Mouse (Mus musculus): ENCODE data around the gene Rbm47. TPM values are rescaled to one million over a fixed set of nuclear protein-coding genes. Genes with fewer than 3 reads are reported as not detected.
"Not testable (repeated sequence)": the region's sequence is repeated elsewhere in the genome, so short reads cannot be mapped to it uniquely, and the experiment has no call there.

Rbm47 gene
- polyA plus RNA-seq, 2 experiments from 2014 or later = 0.42 to 1.2 TPM

DNA sequence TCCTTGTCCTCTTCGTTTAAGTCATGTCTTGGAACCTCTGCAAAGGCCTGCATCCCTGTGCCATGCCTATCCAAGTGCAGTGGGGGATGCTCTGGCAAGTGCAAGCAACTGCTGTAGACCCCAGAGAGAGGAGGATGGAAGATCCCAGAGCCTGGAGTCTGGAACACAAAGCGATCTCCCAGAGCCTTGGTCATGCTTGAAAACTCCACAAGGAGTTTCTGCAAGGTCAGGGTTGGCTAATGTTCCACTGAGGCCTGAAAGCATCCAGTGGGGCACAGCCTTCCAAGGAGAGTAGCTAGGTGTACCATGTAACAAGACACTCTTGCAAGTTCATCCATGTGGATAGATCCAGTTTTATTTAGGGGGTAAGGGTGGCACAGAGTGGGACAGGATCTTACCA, 158.5 kb downstream of the Rbm47 start:
- ATAC-seq = no peak

GRCm38 (mm10) chr5:66013999-66014398, 158.9 kb downstream of the Rbm47 start:
- ATAC-seq = no peak

DNA sequence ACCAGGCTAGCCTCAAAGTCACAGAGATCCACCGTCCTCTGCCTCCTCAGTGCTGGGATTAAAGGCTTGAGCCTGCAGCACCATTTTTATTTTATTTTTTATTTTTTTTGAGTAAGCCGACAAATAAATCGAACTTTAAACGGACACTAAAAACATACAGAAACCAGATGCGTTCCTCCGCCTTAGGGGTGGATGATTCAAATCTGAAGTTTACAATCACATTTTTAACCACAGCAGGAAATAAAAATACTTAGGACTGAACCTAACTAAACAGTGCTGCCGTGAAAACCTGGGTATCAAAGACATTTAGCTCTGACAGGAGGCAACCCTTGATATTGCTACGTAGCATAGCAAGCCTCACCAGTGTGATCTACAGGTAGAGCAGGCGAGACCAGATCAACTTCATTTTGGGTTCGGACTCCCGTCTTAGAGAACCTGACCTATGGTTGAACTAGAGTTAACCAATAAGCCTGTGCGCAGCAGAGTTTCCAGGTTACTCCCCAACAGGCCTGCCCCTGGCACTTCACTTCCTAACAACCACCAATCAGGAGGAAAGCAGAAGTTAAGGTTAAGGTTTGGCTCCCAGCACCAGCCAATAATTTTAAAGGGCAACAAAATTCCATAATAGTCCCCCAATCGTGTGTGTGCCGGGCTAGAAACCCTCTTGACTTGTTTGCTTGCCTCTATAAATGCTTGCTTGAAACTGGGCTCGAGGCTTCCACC, 164.5 kb downstream of the Rbm47 start:
- peak; percentile 61 for ATAC-seq

DNA sequence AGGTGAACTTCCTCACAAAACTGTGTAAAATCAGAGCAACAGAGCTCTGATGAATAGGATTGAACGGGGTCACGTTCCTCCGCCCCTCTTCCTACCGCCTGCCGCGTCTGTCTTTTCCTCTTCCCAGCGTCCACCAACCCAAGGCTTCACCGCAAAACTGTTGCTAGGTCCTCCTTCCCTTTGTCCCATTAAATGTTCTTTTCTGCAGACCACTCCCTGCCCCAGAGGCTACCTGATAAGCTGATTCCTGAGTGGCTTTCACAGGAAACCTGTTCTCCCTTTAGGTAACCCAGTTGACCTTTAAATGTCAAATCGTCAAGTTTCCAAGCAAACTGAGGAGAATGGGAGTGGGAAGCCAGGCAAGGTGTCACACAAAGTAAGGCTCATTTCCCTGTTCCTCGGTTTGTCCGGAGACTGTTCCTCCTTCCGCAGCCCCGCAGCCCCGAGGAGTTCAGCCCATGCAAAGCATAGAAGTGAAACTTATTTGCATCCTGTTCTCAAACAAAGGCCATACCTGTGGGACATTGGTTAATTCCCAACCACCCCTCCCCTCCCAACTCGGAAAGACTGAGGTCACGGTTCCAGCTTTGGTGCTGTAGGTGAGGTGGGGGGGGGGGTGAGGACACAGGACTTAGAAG, 167.8 kb downstream of the Rbm47 start:
- no peak for ATAC-seq

DNA sequence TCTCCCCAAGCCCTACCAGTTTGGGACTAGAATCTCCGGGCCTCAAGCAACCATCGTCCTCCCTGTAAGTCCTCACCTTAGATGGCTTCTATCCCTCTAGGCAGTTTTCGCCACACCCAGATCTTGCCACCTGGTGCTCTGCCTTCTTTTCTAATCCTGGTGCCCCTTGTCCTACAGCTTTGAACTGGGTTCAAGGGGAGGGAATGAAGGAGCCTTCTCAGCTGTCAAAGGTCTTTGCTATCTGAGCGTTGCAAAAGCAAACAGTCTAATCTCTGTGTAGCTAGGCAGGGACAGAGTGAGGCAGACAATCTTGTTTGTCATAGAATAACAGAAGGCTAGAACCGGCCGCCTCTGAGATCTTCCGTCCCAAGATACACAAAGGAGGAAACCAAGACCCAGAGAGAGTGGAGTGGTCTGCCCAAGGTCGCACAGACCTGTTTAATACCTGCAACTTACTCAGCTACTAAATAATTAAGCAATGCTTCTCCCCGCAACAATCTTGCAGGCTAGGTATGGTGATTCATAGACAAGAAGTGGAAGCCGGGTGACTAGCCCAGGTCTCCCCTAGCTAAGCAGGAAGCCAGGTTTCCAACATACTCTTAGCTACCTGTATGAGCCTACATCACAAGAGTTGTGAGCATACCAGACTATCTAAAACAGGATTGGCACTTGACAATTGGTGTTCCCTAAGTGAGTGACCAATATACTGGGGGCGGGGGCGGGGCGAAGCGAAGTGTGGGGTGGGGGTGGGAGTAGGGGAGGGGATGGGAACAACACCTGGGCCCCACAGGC, 168.6 kb downstream of the Rbm47 start, which contains the start of gene 9130230L23Rik:
Gene 9130230L23Rik, minus strand, starts transcription at position 152 of the 792 bp plus-strand sequence.
- ATAC-seq = no peak

- no peak for ATAC-seq
These were observed 171.7 kb downstream of the Rbm47 start for GRCm38 (mm10) chr5:66001232-66001631.

DNA sequence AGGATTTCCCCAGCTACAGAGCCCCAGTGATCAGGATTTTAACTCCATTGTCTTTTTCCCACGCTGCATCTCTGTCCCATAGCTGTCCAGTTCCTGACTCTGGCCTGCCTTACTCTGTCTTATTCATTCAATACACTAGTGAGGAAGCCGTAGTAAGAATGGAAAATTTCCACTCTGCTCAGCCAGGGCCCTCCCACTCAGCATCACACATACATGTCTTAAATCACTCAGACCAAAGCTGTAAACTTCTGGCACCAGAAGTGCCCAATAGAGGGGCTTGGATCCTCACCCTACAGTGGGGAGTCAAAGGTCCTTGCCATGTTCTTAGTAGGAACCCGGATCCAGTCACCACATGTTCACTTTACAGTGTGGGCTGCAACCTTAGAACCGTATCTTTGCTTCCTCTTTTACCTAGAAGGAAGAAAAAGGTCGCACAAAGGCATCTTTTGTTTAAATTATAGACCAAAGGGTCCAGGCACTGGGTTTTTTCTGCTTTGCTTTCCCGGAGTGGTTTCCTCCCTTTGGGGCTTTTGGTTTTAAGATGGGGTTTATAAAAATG, 172.3 kb downstream of the Rbm47 start:
- ATAC-seq = no peak

- no peak for ATAC-seq
These were observed 172.8 kb downstream of the Rbm47 start for GRCm38 (mm10) chr5:66000074-66000473.

GRCm38 (mm10) chr5:65999106-65999505, 173.8 kb downstream of the Rbm47 start:
- no peak for ATAC-seq

DNA sequence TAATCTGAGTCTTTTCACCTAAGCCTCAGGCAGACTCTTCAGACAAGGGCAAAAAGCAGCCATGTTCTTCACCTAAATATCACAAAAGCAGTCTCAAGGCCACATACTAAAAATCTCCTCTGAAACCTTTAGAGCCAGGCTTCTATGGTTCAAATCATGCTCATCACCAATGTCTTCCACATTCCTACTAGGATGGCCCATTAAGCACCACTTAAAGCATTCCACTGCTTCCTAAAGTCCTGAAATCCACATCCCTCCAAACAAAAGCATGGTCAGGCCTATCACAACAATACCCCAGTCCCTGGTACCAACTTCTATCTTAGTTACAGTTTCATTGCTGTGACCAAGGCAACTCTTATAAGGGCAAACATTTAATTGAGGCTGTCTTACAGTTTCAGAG, 175.1 kb downstream of the Rbm47 start:
- no peak for ATAC-seq

GRCm38 (mm10) chr5:65994643-65995042, 178.3 kb downstream of the Rbm47 start:
- no peak for ATAC-seq

DNA sequence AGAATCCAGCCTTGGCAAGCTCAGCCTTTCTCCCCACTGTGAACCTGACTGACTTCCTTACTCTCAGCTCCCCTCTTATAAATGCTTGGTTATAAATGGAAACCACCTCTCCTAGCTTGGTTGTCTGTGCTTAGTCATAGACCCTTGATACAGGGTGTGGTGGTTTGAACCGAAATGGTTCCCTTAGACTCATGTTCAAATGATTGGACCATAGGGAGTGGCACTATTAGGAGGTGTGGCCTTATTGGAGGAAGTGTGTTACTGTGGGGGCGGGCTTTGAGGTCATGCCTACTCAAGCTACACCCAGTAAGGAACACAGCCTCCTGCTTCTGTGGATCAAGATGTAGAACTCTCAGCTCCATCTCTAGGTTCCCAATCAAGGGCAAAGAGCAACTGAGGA, 181.7 kb downstream of the Rbm47 start:
- ATAC-seq = peak; percentile 32

DNA sequence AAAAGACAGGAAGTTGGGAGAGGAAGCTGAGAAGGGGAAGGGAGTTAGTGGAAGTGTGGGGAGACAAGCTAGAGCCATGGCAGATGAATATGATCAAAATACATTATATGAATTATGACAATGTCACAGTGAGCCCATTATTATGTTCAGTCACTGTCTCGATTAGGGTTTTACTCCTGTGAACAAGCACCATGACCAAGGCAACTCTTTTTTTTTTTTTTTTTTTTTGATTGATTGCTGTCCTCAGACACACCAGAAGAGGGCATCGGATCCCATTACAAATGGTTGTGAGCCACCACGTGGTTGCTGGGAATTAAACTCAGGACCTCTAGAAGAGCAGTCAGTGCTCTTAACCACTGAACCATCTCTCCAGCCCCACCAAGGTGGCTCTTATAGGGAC, 185.9 kb downstream of the Rbm47 start:
- ATAC-seq = not testable (repeated sequence)

DNA sequence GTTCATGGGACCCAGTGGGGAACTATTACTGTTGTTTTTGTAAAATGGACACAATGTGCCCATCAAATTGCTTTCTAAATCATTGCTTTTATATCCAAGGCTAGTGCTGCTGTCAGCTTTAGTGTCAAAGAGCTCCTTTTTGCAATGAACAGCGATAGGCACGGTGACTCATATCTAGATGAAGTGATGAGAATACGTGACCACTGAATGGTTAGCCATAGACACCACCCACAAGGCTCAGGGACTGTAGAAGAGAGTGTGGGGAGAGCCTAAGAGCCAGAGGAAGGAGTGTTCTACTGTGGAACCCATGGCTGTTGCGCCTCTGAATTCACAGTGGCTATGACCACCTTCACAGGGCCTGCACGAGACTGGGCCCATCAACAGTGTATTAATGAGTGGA, 186.5 kb downstream of the Rbm47 start:
- no peak for ATAC-seq

- no peak for ATAC-seq
These were observed 197.2 kb downstream of the Rbm47 start for GRCm38 (mm10) chr5:65975731-65976130.

- ATAC-seq = no peak
These were observed 199.7 kb downstream of the Rbm47 start for GRCm38 (mm10) chr5:65973189-65973588.

GRCm38 (mm10) chr5:65968004-65968403, 204.9 kb downstream of the Rbm47 start:
- ATAC-seq = no peak

DNA sequence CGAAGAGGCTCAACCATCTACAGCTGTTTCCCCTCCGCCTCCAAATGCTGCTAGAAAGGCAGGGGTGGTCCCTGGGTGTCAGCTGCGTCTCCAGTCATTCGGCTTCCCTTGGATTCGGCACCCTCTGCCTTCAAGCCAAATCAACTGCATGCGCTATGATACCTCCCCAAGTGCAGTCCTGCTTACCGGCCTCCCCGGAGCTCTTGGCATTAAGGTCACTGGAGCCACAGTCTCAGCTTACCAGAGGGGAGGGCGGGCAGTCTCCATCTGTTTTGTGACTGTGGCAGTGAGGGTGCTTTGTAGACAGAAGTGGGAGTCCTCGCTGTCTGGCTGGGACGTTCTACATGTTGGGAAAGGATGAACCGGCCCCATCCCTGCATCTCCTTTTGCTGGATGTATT, 205.8 kb downstream of the Rbm47 start:
- no peak for ATAC-seq

Other genes starting within 250 kb of the Rbm47 start
- 1 to 10 TPM in 1 of 2 experiments, not detected in 1; 1.5 TPM for gene Chrna9, start 238.2 kb downstream of the Rbm47 start, polyA plus RNA-seq (2017; shearing (Covaris generic))
- gene 9130230L23Rik, start 168.8 kb downstream of the Rbm47 start, polyA plus RNA-seq (2017; shearing (Covaris generic)) = 1 to 10 TPM in 1 of 2 experiments, not detected in 1; 1.0 TPM
- gene Nsun7, start 86.8 kb upstream of the Rbm47 start, polyA plus RNA-seq (2017; shearing (Covaris generic)) = under 1 TPM; 0.17 to 0.65 TPM

Data from activated CD4-positive, CD25-positive, alpha-beta regulatory T cell, adult 4 months (primary cell).